Mouse (Mus musculus) liver, adult 10 weeks (tissue): ENCODE measurements around the gene Pgpep1l. TPM values are rescaled to one million over a fixed set of nuclear protein-coding genes. Genes with fewer than 3 reads are reported as not detected.

Source experiments
- polyA plus RNA-seq: library from polyadenylated mRNA; stranded (reverse); fragments of 350-450 nt; fragmentation: Illumina TruSeq; extraction: RNeasy Lipid Tissue Mini Kit (QIAGEN cat#74804); gene quantifications from one replicate; pipeline ENCODE4 v1.2.3, GENCODE M21; 2014; ENCODE audit warnings: low read depth, low replicate concordance

Gene Pgpep1l
- not detected for polyA plus RNA-seq

DNA sequence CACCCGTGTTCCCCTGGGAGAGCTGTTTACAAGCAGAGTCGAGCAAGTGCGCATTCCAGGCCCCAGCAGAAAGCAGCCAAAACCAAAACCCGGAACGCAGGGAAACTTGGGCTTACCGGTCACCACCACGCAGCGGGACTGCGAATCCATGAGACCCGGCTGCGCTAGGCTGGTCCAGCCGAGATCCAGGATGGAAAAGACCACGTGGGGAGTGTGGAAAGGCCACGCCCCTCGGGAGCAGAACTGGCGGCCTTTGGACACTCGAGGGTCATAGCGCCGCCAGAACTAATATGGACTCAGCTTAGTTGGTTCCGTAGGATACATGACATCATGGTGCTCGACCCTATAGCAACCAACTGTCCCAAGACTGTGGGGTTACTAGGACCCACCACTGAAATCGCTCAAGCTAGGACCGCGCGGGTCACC lies at the start of gene Pgpep1l:
TSS of gene Pgpep1l (minus strand) at position 206 of the 426 bp plus-strand sequence.

DNA sequence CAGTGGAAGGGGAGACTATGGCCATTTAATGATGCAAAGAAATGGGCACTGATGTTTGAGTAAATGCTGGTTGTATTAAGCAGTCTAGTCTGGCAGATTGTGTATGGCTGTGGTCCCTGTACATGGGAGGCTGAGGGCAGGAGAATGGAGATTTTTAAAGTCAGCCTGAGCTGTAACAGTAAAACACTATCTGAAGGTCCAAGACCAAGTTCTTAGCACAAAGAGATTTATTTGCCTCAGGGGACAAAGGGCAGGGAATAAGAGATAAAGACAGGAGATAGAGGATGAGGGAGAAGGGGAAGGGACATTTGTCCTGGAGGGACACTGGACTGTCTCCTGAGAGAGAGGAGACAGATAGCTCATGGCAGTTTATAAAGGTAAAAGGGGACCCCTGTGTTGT lies 9.5 kb upstream of the Pgpep1l start, which contains the start of gene Fam169b:
TSS of gene Fam169b (plus strand) at position 325 of the 400 bp plus-strand sequence.

Other genes starting within 250 kb of the Pgpep1l start
- gene Fam169b, start 9.6 kb upstream of the Pgpep1l start, polyA plus RNA-seq: 15.7 TPM